Mouse (Mus musculus) forebrain, embryonic 14.5 days (tissue): Measurements from ENCODE around the gene Extl2. TPM values are rescaled to one million over a fixed set of nuclear protein-coding genes. Genes with fewer than 3 reads are reported as not detected.

Source experiments
- ATAC-seq: fragments of 200-750 bp; cut with Nextera tagmentation; 2 replicates; pipeline ENCODE4 v1.8.0; 2017; ENCODE audit warnings: mild to moderate bottlenecking, moderate library complexity
- DNase-seq: peaks from one replicate; pipeline ENCODE4 v3.0.0-alpha.2; 2015; ENCODE audit warnings: low spot score
- H3K27ac ChIP-seq: fragments of 300-500 bp; sonication (generic); 2 replicates; pipeline ENCODE4 v1.5.1; 2014; ENCODE audit warnings: low read depth, mild to moderate bottlenecking, control low read depth, low read length, moderate library complexity
- H3K27me3 ChIP-seq: fragments of 300-500 bp; sonication (generic); replicated peaks from 2 replicates; pipeline ENCODE4 v1.6.1; 2014; ENCODE audit warnings: low read length, control low read depth, mixed read lengths; ENCODE audit not compliant: control insufficient read depth, insufficient read depth
- H3K36me3 ChIP-seq: fragments of 300-500 bp; sonication (generic); 2 replicates; pipeline ENCODE4 v1.6.1; 2014; ENCODE audit warnings: low read length, control low read depth; ENCODE audit not compliant: control insufficient read depth, insufficient read depth
- H3K4me1 ChIP-seq: fragments of 300-500 bp; sonication (generic); 2 replicates; pipeline ENCODE4 v1.6.1; 2014; ENCODE audit warnings: antibody characterized with exemption, low read length, control low read depth; ENCODE audit not compliant: control insufficient read depth, insufficient read depth
- H3K4me2 ChIP-seq: fragments of 300-500 bp; sonication (generic); 2 replicates; pipeline ENCODE4 v1.6.1; 2014; ENCODE audit warnings: mild to moderate bottlenecking, control low read depth, low read length
- H3K4me3 ChIP-seq: fragments of 300-500 bp; sonication (generic); 2 replicates; pipeline ENCODE4 v1.5.1; 2014; ENCODE audit warnings: low read depth, low read length, control low read depth
- H3K9ac ChIP-seq: fragments of 300-500 bp; sonication (generic); 2 replicates; pipeline ENCODE4 v1.6.1; 2014; ENCODE audit warnings: mild to moderate bottlenecking, low read length, control low read depth, moderate library complexity
- H3K9me3 ChIP-seq: fragments of 300-500 bp; sonication (generic); replicated peaks from 2 replicates; pipeline ENCODE4 v1.6.1; 2016; ENCODE audit warnings: low read length, control low read depth, mixed read lengths; ENCODE audit not compliant: control insufficient read depth
- WGBS: fragments of 180-500 bp; shearing (Covaris S2); extraction: QIAGEN DNeasy Blood & Tissue Kit; methylation state at CpG from one replicate; pipeline ENCODE4 v1.1.7; 2014; 5-methylcytosine and 5-hydroxymethylcytosine counted together
- polyA plus RNA-seq: library from polyadenylated mRNA; unstranded; fragments of >200 nt; fragmentation: Nextera tagmentation; extraction: Ambion mirVana; gene quantifications from 2 replicates; pipeline ENCODE4 v1.2.1, GENCODE M21; 2014

The Extl2 gene
- polyA plus RNA-seq, 1 experiment from 2014 or later = 29.9 TPM

- Histone ChIP-seq H3K27ac (no peak overlapping the region), H3K4me3 (no peak overlapping the region), H3K27me3 (no peaks in the 10 kb centered on the region), H3K9ac (no peak overlapping the region), H3K9me3 (no peaks in the 10 kb centered on the region), H3K4me1 (peaks cover 5% of the 10 kb centered on the region; the same call in 1 of the 2 replicates), H3K36me3 (peaks cover 3% of the 10 kb centered on the region; the same call in 1 of the 2 replicates), H3K4me2 (no peak overlapping the region)
- DNase-seq (no peak), ATAC-seq (no peak)
- WGBS = 88% methylated on average over 5 of the region's 5 CpGs
These were observed 11.9 kb downstream of the Extl2 start for GRCm38 (mm10) chr3:116019136-116019535.

GRCm38 (mm10) chr3:116024236-116024635, 17.0 kb downstream of the Extl2 start:
- no peak overlapping the region for H3K4me2 ChIP-seq
- H3K36me3 ChIP-seq = peaks cover 20% of the 10 kb centered on the region; the same call in 1 of the 2 replicates
- no peak overlapping the region for H3K27ac ChIP-seq
- 95% methylated on average over 12 of the region's 12 CpGs for WGBS
- DNase-seq (no peak), ATAC-seq (no peak)
- H3K4me1 ChIP-seq = peaks cover 5% of the 10 kb centered on the region; the same call in 1 of the 2 replicates
- H3K9ac ChIP-seq = no peak overlapping the region
- H3K9me3 ChIP-seq = no peaks in the 10 kb centered on the region
- H3K27me3 ChIP-seq = no peaks in the 10 kb centered on the region
- no peak overlapping the region for H3K4me3 ChIP-seq

GRCm38 (mm10) chr3:116024669-116025068, 17.4 kb downstream of the Extl2 start:
- H3K4me2 ChIP-seq = no peak overlapping the region
- WGBS = 51% methylated on average over 5 of the region's 5 CpGs
- peaks cover 5% of the 10 kb centered on the region; the same call in 1 of the 2 replicates for H3K4me1 ChIP-seq
- no peak overlapping the region for H3K27ac ChIP-seq
- H3K9ac ChIP-seq = no peak overlapping the region
- H3K36me3 ChIP-seq = peaks cover 20% of the 10 kb centered on the region; the same call in 1 of the 2 replicates
- ATAC-seq (peak; percentile 33; the same call in 1 of the 2 replicates), DNase-seq (peak; percentile 50)
- H3K27me3 ChIP-seq = no peaks in the 10 kb centered on the region
- no peak overlapping the region for H3K4me3 ChIP-seq
- H3K9me3 ChIP-seq = no peaks in the 10 kb centered on the region

- peaks cover 5% of the 10 kb centered on the region; the same call in 1 of the 2 replicates for H3K4me1 ChIP-seq
- ATAC-seq = no peak
- 85% methylated on average over 10 of the region's 10 CpGs for WGBS
- H3K27me3 ChIP-seq = no peaks in the 10 kb centered on the region
- no peak for DNase-seq
- H3K27ac ChIP-seq = no peak overlapping the region
- no peak overlapping the region for H3K4me3 ChIP-seq
- no peaks in the 10 kb centered on the region for H3K9me3 ChIP-seq
- no peak overlapping the region for H3K9ac ChIP-seq
- peaks cover 20% of the 10 kb centered on the region; the same call in 1 of the 2 replicates for H3K36me3 ChIP-seq
- no peak overlapping the region for H3K4me2 ChIP-seq
These were observed 18.4 kb downstream of the Extl2 start for GRCm38 (mm10) chr3:116025701-116026100.

GRCm38 (mm10) chr3:116026996-116027395, 19.7 kb downstream of the Extl2 start:
- 80% methylated on average over 20 of the region's 20 CpGs for WGBS
- no peak overlapping the region for H3K9ac ChIP-seq
- no peaks in the 10 kb centered on the region for H3K27me3 ChIP-seq
- H3K27ac ChIP-seq = no peak overlapping the region
- peaks cover 5% of the 10 kb centered on the region; the same call in 1 of the 2 replicates for H3K4me1 ChIP-seq
- DNase-seq (no peak), ATAC-seq (no peak)
- H3K4me3 ChIP-seq = no peak overlapping the region
- H3K9me3 ChIP-seq = no peaks in the 10 kb centered on the region
- H3K4me2 ChIP-seq = no peak overlapping the region
- H3K36me3 ChIP-seq = peaks cover 20% of the 10 kb centered on the region; the same call in 1 of the 2 replicates

GRCm38 (mm10) chr3:116030152-116030788, 23.0 kb downstream of the Extl2 start:
- no peak overlapping the region for H3K27ac ChIP-seq
- peak; percentile 30; the same call in 1 of the 2 replicates for ATAC-seq

GRCm38 (mm10) chr3:116033218-116033870, 26.1 kb downstream of the Extl2 start:
- H3K9me3 ChIP-seq = no peaks in the 10 kb centered on the region
- no peak overlapping the region for H3K4me3 ChIP-seq
- no peaks in the 10 kb centered on the region for H3K27me3 ChIP-seq
- H3K27ac ChIP-seq = no peak overlapping the region
- ATAC-seq (peak; percentile 44; the same call in 1 of the 2 replicates), DNase-seq (no peak)
- no peak overlapping the region for H3K9ac ChIP-seq
- H3K4me1 ChIP-seq = no peaks in the 10 kb centered on the region
- H3K4me2 ChIP-seq = no peak overlapping the region
- WGBS = 55% methylated on average over 6 of the region's 6 CpGs
- H3K36me3 ChIP-seq = 0 out of 2 replicates have a peak, but pooled peaks cover 1% of the 10 kb centered on the region

More at GRCm38 (mm10) chr3:116030152-116030788, 23.0 kb downstream of the Extl2 start:
- no peaks in the 10 kb centered on the region for H3K9me3 ChIP-seq
- H3K36me3 ChIP-seq = peaks cover 16% of the 10 kb centered on the region; the same call in 1 of the 2 replicates
- no peaks in the 10 kb centered on the region for H3K4me1 ChIP-seq
- no peak overlapping the region for H3K9ac ChIP-seq
- WGBS = 80% methylated on average over 11 of the region's 11 CpGs
- no peak for DNase-seq
- H3K4me3 ChIP-seq = no peak overlapping the region
- no peaks in the 10 kb centered on the region for H3K27me3 ChIP-seq
- no peak overlapping the region for H3K4me2 ChIP-seq

- Histone ChIP-seq H3K27ac (no peak overlapping the region), H3K4me2 (no peak overlapping the region), H3K36me3 (no peaks in the 10 kb centered on the region), H3K4me3 (no peak overlapping the region), H3K27me3 (no peaks in the 10 kb centered on the region), H3K9ac (no peak overlapping the region), H3K9me3 (no peaks in the 10 kb centered on the region), H3K4me1 (no peaks in the 10 kb centered on the region)
- 57% methylated on average over 3 of the region's 3 CpGs for WGBS
- peak; percentile 75 for ATAC-seq
- DNase-seq = peak; percentile 89
These were observed 26.6 kb downstream of the Extl2 start for GRCm38 (mm10) chr3:116033871-116034222.

GRCm38 (mm10) chr3:116040776-116041175, 33.5 kb downstream of the Extl2 start:
- ATAC-seq (no peak), DNase-seq (peak; percentile 51)

More at GRCm38 (mm10) chr3:116040776-116041175, 33.5 kb downstream of the Extl2 start:
- Histone ChIP-seq H3K9ac (no peak overlapping the region), H3K27me3 (no peaks in the 10 kb centered on the region), H3K4me2 (no peak overlapping the region), H3K27ac (no peak overlapping the region), H3K4me1 (no peaks in the 10 kb centered on the region), H3K9me3 (no peaks in the 10 kb centered on the region), H3K4me3 (no peak overlapping the region), H3K36me3 (no peaks in the 10 kb centered on the region)
- WGBS = 88% methylated on average over 3 of the region's 3 CpGs
